Mouse (Mus musculus): ENCODE results near the gene Gm28047.
"Not testable (repeated sequence)": the region's sequence is repeated elsewhere in the genome, so short reads cannot be mapped to it uniquely, and the experiment has no call there.

Gene Gm28047

DNA sequence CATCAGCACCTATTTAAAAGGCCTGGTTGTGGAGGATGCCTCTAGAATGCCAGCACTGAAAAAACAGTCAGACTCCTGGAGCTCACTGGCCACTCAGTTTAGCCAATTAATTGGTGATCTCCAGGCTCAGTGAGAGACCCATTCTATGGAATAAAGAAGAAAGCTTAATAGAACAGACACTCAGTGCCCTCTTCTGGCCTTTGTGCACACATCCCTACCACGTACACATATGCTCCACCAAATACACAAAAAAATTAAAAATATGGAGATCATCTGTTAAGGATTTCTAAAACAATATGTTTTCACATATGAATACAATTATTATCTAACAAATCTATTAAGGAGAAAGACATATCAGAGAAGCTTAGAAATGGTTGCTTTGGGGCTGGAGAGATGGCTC is 4.1 kb downstream of the Gm28047 start:
- no peak for DNase-seq (ENCODE audit: low spot score in 2 of 2)

- DNase-seq (ENCODE audit: low spot score in 2 of 2): no peak
Observed at GRCm38 (mm10) chr15:102619486-102619885, 5.4 kb downstream of the Gm28047 start.

DNA sequence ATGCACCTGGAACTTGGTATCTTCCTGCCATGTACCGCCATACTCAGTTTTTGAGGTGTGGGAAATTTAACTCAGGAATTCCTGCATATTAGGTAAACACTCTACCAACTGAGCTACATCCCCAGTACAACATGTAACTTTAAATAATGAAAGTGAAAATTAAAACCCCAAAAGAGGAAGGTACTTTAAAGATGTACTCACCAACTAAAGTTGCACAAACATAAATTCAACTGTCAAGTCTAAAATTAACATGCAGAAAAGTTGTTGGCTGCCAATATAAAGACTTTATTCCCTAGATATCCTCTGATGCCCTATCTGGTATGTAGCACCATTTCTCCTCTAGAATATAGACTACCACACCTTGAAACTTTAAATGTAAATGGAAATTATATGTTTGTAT is 7.2 kb downstream of the Gm28047 start:
- DNase-seq (ENCODE audit: low spot score in 2 of 2): no peak

- DNase-seq (ENCODE audit: low spot score in 2 of 2): no peak
Observed at GRCm38 (mm10) chr15:102616174-102616573, 8.7 kb downstream of the Gm28047 start.

GRCm38 (mm10) chr15:102614224-102614623 is 10.6 kb downstream of the Gm28047 start:
- DNase-seq (ENCODE audit: low spot score in 2 of 2): no peak

DNA sequence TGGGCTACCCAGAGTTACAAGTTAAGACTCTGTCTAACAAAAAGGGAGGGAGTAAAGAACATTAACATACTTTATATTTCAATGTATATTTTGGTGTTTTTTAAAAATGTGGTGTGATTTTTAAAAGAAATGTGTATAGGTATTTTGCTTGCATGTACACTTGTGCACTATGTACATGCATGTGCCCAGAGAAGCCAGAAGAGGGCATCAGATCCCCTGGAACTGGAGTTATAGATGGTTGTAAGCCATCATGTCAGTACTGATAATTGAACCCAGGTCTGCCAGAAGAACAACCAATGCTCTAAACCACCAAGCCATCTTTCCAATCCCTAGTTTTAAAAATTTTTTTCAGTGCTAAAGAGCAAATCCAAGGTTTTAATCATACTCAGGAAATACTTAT is 11.9 kb downstream of the Gm28047 start:
- DNase-seq (ENCODE audit: low spot score in 2 of 2): no peak

DNA sequence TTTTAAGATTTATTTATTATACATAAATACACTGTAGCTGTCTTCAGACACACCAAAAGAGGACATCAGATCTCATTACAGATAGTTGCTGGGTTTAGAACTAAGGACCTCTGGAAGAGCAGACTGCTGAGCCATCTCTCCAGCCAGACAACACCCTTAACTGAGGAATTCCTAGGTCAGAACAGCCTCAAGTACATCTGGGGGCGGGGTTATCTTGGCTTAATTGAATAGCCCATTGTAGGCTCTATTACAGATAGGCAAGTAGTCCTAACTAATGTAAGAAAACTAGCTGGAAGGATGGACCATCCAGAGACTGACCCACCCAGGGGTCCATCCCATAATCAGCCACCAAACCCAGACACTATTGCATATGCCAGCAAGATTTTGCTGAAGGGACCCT is 16.3 kb downstream of the Gm28047 start:
- DNase-seq (ENCODE audit: low spot score in 2 of 2): not testable (repeated sequence)

DNA sequence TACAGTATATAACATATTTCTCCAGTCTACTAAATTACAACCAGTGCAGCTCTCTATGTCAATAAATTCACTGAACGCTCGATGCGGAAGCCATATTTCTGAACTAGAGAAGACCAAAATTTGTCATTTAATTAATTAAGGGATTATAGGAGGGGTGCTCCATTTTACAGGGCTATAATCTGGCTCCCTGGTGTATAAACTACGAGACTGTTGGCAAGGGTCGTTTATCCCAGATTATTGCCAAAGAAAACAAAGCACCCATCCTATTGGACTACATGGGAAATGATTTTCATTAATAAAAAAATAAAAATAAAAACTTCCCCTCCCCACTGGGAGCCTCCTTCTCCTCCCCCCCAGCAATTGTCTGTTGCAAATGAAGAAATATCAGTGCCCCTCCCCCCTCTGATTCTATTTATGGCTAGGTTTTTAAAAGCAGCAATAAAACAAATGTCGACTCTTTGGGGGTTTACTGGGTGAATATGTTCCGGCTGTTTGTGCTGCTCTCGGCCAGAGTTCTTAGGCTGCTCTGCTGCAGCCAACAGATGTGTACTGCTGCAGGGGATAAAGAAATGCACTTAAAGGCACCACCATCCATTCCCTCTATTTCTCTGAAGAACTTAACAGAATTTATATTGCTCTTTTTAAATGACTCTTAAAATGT is 30.7 kb downstream of the Gm28047 start:
- DNase-seq (ENCODE audit: low spot score in 2 of 2): no peak

GRCm38 (mm10) chr15:102592674-102593073 is 32.2 kb downstream of the Gm28047 start:
- no peak for DNase-seq (ENCODE audit: low spot score in 2 of 2)

- DNase-seq (ENCODE audit: low spot score in 2 of 2): no peak
Observed at GRCm38 (mm10) chr15:102590567-102590966, 34.3 kb downstream of the Gm28047 start.

DNA sequence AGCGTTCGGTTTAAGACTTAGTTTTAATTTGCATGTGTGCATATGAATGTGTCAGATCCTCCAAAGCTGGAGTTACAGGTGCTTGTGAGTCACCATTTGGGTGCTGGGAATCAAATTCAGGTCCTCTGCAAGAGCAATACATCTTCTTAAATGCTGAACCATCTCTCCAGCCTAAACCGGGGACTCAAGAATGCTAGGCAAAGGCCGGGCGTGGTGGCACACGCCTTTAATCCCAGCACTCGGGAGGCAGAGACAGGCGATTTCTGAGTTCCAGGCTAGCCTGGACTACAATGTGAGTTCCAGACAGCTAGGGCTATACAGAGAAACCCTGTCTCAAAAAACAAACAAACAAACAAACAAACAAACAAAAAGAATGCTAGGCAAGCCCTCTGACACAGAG is 35.0 kb downstream of the Gm28047 start:
- DNase-seq (ENCODE audit: low spot score in 2 of 2): no peak

GRCm38 (mm10) chr15:102585501-102585900 is 39.4 kb downstream of the Gm28047 start:
- no peak for DNase-seq (ENCODE audit: low spot score in 2 of 2)

DNA sequence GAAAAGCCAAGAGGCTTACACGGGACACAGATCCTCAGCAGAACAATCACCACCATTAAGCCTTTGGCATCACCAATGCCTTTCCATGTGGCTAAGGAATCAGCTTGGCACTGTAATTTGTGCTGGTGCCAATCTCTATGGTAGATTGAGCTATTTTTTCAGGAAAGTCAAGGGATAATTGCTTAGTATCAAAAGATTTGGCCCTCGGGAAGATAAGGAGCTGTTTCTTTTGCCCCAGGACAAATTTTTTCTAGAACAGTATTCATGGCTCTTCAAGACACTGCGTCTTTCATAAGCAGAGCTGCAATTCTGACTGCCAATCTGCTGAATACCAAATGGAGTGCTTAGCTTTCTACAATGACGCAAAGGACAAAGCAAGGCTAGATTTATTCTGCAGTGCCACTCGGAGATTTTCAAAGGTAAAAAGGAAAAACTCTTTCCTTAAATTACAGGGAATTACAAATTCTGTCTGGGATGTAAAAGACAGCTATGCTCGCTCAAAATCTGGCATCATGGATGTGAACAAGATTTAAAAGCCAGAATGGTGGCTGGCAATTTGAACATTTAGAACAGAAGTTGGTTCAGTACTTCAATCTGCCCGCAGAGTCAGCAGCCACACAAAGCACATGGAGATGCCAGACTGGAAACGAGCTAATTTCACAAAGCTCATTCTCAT is 41.0 kb downstream of the Gm28047 start:
- DNase-seq (ENCODE audit: low spot score in 2 of 2): no peak

DNA sequence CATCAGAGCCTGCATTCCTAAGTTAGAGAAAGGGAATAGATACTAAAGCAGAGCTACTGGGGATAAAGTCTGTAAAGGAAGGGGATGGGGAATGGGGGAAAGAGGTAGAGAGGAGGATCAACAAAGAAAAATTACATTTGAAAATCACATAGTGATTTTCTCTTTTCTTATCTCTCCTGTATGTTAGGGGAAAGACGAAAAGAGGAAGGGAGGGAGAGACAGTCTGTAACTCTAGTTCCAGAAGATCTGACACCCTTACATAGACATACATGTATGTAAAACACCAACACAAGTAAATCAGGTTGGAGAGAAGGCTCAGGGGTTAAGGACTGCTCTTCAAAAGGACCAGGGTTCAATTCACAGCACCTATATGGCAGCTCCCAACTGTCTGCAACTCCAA is 43.7 kb downstream of the Gm28047 start:
- no peak for DNase-seq (ENCODE audit: low spot score in 2 of 2)

DNA sequence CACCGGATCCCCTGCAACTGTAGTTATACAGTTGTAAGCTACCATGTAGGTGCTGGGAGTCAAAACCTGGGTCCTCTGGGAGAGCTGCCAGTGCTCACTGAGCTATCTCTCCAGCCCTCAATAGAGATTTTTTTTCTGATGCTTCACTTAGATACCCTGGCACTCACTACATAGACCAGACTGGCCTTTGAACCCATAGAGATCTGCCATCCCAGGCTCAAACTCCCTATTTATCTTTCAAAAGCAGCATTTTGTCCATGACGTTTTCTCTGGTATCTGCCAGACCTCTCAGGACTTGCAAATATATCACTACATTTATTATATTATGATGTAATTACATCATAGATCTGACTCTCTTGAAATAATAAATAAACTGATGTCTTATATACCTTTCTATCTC is 46.5 kb downstream of the Gm28047 start:
- no peak for DNase-seq (ENCODE audit: low spot score in 2 of 2)

DNA sequence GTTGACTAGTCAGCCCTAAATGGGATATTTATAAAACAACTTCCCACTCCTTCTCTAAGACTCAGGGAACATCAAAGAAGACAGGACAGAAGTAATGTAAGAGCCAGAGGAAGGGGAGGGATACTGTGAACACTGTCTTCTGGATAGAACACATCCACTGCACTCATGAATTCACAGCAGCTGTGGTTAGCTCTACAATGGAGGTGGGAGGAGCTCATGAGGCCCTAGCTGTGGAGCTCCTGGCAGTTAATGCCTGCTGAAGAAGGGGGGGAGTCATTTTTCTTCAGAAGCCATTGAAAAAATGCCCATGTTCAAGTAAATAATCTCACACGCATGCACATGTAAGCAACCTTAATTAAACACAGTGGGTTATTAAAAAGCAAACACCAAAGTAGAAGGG is 47.9 kb downstream of the Gm28047 start:
- no peak for DNase-seq (ENCODE audit: low spot score in 2 of 2)

GRCm38 (mm10) chr15:102572081-102572480 is 52.8 kb downstream of the Gm28047 start:
- DNase-seq (ENCODE audit: low spot score in 2 of 2): no peak

DNA sequence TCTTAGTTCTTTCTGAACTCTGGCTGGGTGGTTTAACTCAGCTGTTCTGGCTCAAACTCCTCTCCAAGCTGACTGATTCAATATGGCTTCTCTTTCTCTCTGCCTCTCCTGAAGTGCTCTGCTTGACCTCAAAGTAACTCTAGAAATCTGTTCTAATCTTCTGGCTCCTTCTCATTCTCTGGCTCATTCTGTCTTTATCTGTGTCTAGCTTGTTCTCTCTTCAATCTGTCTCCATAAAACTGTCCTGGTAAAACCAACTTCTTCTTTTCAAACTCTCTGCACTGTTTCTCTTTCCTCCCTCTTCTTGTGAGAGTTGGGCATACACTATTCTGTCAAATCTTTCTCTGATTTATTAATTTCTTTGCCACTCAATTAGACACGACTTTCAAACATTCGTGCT is 57.0 kb downstream of the Gm28047 start:
- DNase-seq (ENCODE audit: low spot score in 2 of 2): no peak

- no peak for DNase-seq (ENCODE audit: low spot score in 2 of 2)
Observed at GRCm38 (mm10) chr15:102563681-102564080, 61.2 kb downstream of the Gm28047 start.

DNA sequence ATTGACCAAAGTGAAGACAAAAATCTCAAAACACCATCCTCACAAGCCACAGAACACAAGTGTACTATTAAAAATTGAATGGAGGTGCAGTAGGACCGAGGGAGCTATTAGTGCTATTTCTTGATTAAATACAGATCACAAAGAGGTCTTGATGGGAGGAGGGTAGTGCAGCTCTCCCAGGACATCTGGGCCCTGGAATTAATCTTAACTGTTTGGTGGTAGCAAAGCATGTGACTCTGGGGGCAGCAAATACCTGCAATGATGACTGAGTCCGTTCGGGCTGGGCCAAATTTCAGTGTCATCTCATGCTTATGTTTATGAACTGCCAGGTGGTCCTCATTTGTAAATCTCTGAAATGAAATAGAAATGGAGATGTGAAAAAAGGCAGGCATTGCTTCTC is 61.8 kb downstream of the Gm28047 start:
- no peak for DNase-seq (ENCODE audit: low spot score in 2 of 2)

GRCm38 (mm10) chr15:102562491-102562890 is 62.4 kb downstream of the Gm28047 start:
- DNase-seq (ENCODE audit: low spot score in 2 of 2): no peak

- no peak for DNase-seq (ENCODE audit: low spot score in 2 of 2)
Observed at GRCm38 (mm10) chr15:102557580-102557979, 67.3 kb downstream of the Gm28047 start.

DNA sequence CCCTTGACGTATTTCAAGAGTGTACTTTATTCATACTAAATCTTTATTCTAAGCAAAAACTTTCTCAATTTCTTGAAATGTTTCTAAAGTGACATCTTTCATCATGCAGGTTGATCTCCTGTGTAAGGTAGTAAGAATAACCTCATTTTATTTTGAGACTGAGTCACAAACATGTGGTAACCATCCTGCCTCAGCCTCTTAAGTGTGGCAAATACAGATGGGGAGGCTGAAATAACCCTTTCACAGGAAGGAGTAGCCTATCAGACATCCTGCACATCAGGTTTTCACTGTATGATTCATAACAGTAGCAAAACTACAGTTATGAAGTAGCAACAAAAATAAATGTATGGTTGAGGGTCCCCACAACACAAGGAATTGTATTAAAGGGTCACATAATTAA is 69.3 kb downstream of the Gm28047 start:
- DNase-seq (ENCODE audit: low spot score in 2 of 2): no peak

DNA sequence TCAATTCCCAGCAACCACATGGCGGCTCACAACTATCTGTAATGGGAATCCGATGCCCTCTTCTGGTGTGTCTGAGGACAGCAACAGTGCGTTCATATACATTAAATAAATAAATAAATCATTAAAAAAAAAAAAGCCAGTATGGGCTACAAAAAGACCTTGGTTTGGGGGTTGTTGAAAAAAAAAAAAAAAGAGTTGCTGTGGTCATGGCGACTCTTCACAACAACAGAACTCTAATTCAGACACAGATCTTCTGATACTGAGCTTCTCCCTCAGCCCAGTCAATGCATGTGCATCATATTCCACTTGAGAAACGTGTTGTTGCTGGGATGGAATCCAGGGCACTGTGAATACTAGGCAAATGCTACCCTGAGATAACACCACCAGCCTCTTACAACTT is 72.3 kb downstream of the Gm28047 start:
- DNase-seq (ENCODE audit: low spot score in 2 of 2): no peak
